Mouse (Mus musculus) lung, adult 18-20 months (tissue): ENCODE results near the gene Pde9a.

Source experiments
- DNase-seq, 2 experiments: peaks; one replicate each; pipeline ENCODE4 v3.0.0; 2022; ENCODE audit warnings: mixed read lengths in 2 of 2

The Pde9a gene

DNA sequence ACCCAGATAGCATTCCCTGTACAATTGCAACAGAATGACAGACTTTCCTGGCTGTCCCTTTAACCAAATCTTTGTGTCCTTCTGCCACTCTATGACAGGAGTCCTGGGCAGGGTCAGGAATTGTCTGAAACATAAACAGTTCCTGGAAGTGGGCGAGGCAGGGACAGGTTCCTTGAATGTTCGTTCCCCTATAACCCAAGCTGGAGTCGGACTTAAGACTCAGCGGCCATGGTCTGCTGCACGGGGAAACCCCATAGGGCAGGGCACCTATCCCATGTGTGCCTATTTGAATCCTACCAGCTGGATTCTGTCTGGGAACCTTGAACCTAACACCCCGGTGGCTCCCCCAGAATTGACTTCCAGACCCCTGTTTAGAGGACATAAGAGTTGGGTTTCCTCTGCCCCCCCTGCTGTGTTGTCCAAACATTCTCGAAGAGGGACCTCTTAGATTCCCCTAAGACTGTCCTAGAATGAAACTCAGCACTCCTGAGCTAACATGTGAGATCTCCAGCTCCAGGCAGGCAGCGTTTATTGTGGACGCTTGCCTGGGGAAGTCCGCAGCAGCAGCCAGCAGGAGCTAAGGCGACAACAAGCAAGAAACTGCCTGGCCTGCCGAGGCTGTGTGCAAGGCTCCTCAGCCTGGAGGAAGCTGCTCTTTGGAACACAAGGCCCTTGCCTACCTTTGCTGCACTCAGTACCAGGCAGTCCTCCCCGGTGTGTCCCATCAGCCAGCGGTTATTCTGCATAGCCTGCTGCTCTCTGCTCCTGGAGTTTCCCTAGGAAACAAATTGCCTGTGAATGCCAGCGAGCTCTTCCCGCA, 48.2 kb downstream of the Pde9a start:
- peak; percentile 40 to 70 for DNase-seq

DNA sequence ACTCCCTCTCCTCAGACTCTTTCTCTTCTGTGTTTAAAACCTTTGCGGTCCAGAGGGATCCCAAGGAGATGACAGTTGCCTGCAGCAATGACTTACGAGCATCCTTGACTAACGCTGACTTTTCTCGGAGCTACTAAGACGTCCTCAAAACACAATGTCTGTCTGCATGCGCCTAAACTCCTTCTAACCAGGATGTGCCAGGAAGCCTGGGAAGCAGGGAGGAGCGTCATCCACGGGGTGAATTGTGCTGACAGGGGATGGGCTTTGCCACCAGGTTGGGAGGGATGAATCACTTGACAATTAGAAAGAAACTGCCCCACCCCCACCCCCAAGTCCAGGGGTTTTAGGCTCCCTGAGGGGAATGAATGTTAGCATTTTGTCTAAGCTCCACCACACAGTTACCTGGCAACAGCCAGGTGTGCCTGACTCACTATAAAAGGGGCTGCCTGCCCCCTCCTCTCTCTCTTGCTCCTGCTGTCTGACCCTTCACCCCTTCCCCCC, 48.9 kb downstream of the Pde9a start:
- DNase-seq, result no peak

DNA sequence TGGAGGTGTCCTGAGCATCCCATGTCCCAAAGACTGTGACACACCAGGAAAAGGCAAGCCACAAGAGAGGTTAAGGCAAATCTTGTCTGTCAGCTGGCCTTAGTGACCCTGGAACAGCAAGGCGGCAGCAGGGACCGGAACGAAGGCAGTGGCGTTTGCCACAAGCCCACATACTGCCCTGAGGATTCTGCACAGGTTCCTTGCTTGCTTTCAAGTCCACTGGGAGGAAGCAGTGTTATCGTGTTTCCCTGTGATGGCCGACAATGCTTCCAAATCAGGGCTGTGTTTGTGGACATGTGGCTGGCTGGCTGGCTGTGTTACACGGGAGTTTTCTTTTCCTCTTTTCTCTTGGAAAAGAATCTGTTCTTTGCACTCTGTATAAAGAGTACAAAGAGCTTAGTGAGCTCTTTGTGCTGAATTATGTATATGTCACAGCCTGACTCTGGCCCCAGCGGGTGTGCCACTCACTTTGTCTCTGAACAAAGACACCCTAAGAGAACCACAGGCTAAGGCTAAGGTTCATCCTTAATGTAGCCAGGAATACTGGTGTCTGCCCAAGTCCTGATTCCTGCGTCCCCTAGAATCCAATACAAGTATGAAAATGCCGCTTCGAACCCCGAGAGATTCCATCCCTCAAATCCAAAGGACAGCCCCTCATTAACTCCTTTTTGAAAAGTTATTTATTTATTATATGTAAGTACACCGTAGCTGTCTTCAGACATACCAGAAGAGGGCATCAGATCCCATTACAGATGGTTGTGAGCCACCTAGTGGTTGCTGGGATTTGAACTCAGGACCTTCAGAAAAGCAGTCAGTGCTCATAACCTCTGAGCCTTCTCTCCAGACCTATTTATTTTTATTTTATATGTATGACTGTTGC, 50.2 kb downstream of the Pde9a start:
- no peak for DNase-seq

DNA sequence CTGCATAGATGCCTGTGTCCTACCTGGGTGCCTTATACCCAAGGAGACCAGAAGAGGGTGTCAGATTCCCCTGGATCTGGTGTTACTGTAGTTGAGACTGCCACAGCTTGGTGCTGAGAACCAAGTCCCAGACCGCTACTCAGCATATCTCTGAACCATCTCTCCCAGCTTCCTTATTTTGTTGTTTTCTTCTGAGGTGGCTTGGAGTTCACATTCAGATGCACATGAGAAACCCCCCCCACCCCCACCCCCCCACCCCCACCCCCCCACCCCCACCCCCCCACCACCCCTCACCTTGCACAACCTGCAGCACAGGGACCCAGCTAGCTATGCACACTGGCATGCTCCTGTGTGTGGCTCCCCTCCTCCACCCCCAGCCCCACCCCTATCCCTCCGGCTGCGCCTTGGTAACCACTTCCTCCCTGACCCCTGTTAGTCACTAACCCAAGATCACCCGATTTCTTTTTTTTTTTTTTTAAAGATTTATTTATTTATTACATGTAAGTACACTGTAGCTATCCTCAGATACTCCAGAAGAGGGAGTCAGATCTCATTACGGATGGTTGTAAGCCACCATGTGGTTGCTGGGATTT, 50.9 kb downstream of the Pde9a start:
- no peak for DNase-seq

DNA sequence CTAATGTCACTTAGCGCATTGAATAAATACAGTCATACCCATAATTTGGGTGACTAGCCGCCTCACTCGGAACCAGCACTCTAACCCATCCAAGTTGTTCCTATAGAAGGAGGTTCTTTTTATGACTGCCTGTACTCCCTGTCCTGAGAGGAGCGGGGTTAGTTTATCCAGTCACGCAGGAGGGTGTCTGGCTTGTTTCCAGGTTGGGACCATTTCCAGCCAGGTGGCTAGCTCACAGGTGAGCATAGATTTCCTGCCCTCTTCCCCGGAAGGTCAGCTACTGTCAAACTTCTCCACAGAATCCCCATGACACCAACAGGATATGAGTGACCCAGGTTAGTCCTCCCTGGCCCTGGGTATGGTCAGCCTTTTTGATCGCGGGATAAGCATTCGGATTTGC, 51.5 kb downstream of the Pde9a start:
- DNase-seq, result no peak

DNA sequence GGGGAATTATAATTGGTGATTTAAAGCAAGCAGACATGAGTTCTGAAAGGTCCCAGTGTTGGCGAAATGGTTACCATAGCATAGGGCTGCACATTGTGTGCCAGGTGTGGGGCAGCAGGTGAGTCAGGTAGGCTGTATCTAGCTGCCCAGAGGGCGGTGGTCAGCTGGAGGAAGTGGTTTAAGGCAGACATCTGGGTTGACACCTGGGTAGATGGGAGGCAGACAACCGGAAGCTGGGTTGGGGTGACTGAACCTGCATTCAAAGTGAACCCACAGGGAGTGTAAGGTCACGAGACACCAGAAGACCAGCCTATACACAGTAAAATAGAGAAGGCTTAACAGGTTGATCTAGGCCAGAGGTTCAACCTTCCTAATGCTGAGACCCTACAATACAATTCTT, 54.0 kb downstream of the Pde9a start:
- DNase-seq, result no peak

DNA sequence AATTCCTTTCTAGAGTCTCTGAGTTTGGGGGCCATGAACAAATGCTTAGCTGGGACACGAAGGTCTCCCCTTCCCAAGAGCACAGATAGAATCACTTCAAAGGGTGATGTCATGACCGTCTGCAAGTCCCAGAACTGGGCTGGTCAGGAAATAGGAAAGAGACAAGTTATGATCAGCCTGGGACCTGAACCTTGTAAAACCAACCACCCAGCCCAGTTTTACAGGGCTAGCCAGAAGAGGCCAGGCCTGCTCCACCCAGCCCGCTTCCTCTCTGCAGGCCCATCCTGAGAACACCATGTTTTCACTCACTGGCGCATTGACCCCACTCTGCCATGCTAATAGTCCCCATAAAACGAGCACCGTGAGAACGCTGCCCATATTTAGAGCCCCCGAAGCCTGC, 56.5 kb downstream of the Pde9a start:
- peak; percentile 46 to 70 for DNase-seq

DNA sequence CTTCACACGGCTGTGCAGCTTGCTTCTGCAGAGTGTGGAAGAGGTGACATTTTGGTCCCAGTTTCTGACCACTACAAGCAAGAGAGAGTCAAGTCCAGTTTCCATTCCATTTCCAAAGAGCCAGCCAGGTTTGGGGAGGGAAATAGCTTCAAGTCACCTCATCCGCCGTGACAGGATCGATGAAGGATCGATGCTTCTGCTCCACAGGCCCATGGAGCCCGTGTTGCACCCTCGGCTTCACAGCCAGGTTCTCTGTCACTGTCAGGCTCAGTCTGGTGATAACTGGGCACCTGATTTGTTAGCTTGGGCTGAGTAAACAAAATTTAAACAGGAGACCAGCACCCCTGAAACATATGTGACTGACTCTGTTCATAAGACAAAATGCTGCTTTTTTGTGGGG, 58.2 kb downstream of the Pde9a start:
- no peak for DNase-seq

DNA sequence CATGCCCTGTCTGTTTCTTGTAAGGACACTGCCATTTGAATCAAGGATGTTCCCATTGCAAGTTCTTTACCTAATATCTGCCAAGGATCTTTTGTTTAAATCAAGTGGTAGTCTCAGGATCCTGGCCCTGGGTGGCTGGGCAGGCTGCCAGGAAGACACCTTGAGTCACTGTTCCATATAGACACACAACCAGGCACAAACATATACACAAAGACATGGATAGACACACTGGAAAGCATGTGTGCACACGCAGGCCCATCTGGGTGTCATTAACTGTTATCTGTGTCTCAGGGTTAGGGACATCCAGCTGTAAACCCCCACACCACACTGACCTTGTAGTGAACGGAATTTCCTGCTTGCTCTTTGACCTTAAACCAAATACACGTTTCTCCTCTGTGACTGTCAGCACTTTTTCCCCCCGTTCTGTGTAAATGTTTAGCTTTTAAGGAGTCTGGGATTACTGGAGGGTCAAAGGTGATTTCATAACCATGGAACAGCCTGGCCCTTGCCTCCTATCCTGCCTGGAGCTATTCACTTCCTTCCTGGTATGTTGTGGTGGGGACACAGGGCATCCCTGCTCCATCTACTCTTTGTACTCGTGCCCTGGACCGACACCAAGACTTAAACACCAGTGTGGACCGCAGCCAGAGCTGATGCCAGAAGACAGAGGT, 59.2 kb downstream of the Pde9a start:
- DNase-seq, result peak; percentile 74 to 85

DNA sequence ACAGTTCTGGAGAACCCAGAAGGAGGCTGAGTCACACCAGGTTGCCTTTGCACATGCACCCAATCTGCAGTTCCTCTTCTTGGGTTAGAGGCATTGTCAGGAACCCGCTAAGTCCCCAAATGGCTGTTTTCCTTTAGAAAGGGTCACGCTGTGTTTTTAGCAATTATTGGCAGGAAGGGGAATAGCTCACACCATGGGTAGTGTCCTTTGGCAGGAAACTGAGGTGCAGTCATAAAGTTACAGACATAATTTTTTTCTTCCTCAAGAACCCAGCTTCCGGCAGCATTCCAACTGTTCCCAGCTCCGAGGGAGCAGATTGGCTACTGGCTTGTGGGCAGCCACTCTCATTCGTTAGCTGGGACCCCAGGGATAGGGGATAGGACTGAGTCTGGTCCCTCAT, 61.8 kb downstream of the Pde9a start:
- DNase-seq, result no peak

DNA sequence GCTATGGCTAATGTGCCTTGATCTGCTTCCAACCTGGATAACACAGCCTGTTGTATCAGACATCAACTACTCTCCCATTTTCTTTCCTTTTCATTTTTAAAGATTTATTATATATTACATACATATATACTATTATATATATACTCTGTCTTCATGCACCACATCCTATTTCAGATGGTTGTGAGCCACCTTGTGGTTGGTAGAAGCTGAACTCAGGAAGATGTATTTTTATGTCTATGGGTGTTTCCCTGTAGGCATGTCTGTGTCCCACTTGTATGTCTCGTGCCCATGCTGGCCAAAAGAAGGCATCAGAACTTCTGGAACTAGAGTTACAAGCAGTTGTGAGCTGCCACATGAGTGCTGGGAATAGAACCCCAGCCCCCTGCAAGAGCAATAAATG, 62.5 kb downstream of the Pde9a start:
- DNase-seq, result no peak

DNA sequence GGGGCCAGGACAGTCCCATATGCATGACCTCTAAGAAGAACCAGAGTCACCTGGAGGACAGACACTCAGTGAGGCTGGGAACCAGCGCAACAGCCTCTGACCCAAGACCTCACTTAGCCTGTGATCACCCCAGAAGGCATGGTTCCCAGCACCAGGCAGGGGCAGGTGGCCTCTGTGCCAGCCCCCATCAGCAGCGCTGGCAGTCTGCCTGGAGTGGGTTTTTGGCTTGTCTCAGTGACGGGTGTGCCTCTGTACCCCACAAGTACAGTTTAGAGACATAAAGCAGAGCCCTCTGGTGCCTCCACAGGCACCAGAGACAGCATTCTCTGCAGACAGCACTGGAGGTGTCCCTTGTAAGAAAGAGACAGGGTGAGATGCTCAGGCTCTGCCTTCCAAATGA, 64.2 kb downstream of the Pde9a start:
- no peak for DNase-seq

DNA sequence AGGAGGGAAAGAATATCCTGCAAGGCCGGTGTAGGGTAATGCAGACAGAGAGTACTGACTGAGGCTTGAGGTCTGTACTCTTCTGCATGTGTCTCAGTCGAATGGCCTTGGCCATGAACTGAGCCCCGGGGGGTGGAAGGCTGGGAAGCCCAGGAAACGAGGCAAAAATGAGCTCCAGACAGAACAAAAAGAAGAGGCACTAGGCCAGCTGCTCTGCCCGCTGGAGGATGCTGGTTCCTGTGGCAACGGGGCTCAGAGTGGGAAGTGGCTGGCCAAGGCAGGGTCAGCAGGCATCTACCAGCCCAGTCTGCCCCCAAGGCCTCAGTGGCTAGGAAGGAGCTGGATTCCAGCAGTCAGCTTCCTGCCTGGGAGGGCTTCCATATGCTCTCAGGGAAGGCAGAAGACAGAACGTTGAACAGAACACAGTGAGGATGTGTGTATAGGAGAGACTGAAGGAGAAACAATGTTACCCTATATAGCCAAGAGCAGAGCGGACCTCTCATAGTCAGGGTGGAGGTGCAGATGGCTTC, 65.2 kb downstream of the Pde9a start:
- no peak for DNase-seq

DNA sequence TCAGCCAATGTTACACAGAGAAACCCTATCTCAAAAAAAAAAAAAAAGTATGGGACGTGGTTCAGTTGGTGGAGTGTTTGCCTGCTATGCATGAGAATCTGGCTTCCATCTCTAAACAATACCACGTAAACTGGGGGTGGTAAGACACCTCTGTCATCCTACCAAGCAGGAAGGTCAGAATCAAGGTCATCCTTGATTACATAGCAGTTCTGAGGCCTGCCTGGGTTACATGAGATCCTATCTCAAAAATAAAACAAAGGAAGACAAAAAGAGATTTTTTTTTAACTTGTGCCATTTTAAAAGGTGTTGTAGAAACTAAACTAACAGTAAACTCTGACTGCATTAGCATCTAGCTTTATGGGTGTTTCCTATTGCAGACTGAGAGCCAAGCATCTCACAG, 66.8 kb downstream of the Pde9a start:
- DNase-seq, result peak in 1 of 2 experiments; percentile 28

DNA sequence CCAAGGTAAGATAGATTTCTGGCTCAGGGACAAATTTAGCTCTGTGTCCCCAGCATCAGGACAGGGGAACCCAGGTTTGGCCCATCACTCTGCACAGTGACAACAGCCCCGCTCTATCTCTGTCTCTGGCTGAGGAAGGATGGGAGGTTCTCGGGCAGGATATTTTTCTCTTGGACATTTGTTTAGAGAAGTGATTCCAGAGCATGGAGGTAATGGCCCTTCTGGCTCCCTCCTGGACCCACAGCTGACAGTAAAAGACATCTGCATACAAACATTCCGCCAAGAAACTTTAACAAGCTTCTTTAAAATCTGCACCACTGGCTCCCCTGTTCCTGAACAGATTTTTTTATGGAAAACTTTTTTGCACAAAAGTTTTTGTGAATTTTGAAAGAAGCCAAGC, 67.5 kb downstream of the Pde9a start:
- peak; percentile 42 to 67 for DNase-seq

DNA sequence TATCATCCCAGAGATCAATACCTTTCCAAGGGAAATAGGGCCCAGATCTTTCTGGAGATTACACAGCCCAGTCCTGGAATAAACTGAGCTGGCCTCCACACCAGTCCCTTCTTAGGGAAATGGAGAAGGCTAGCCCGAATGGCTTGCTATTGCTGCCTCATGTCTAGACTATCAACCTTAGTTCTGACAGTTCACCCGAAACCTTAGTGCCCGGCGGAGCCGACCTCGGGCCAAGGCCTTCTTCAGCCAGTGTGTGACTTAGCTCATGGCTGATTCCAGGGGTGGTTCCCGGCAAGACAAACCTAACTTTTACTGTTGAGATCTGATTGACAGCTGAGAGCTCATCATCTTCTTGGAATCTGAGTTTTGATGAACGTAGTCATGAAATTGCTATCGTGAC, 68.0 kb downstream of the Pde9a start:
- no peak for DNase-seq

DNA sequence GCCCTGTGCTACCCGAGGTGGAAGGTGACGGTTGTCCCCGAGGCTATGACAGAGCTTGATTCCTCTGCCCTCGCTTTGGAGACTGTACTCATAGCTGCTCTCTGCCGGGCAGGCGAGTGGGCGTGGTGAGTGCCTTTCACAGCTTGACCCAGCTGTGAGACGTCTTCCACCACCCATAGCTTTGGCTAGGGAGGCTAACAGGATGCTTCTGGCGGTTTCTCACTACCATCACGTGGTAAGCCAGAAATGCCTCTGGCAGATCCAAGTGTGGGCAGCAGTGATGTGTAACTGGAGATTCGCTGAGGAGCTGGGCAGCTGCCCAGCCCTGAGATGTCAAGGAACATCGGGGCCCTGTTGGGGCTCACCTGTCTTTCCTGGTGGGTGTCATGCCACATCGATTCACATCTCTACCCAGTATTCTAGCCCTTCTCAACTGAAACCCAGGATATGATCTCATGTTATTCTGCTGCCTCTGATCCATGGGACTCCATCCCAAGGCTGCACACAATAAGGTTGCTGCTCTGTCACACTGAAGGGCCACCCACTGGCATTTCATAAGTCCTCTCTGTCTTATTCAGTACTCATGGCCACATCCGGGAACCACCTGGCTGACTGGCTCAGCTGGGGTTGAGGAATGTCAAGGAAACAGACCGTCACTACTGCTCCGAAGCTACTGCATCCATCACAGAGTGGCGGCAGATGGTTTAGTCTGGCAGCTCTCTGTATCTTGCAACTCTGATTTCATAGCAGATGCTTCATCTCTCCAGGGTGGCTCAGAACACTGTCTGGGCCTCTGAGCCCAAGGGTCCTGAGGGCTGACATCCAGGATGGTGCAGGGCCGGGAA, 70.9 kb downstream of the Pde9a start:
- peak; percentile 72 to 77 for DNase-seq

DNA sequence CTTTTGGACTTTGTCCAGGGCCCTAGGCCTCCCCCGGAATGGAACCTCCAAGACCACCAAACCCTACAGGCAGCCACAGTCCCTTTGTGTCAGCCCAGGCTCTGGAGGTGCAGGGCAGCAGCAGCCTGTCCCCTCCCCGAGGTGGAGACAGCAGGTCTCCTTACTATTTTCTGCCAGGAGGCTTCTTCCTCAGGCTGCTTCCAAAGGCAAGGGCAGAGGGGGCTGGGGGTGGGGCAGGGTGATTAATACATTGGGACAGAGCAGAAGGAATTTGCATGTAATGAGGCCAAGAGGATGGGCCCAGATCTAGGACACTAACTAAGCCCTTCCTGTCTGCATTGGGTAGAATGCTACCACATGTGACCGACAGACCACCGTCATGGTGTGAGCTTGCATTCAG, 74.4 kb downstream of the Pde9a start:
- DNase-seq, result no peak

DNA sequence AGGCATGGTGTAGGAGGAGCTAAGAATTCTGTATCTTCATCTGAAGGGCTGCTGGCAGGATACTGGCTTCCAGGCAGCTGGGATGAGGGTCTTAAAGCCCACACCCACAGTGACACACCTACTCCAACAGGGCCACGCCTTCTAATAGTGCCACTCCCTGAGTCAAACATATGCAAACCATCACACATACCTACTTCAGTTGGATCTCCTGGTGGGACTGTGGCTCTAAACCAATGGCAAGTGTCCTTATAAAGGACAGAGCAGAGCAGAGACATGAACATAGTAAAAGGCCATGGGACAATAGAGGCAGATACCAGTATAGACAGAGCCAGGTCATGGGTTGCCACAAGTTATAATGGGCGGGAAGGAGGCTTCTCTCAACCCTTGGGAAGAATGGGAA, 76.5 kb downstream of the Pde9a start:
- DNase-seq, result no peak

DNA sequence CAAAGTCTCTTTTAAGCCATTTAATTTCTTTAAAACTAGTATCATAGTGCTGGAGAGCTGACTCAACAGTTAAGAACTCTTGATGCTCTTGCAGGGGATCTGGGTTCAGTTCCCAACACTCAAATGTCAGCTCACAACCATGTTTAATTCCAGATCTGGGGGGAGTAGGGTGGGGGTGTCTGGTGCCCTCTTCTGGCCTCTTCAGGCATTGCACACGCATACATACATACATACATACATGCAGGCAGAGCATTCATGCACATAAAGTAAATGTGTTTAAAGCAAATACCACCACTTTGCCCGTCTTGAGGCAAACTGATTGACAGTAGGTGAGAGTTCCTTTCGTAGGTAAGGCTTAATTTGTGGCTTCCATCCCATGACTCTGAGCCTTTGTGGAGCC, 80.8 kb downstream of the Pde9a start:
- DNase-seq, result no peak

DNA sequence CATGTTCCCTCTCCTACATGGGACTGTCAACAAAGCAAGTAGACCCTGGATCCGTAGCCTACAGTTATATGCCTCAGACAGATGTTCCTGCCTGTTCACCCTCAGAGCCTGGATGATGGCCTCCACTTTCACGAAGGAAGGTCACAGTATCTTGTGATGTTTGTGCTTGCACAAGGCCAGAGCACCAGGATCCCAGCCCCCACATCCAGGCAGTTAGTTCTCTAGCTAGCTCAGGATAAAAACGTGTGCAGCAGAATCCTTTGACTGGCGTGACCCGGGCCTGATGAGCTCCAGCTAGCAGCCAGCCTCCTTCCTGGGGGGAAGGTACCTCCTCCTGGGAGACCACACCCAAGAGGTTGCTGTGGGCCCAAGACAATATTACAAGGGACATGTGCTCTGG, 82.5 kb downstream of the Pde9a start:
- DNase-seq, result no peak
